Mouse (Mus musculus) liver, postnatal 0 days (tissue): ENCODE measurements around the gene Tmem11.

Experiments
- CTCF ChIP-seq: sonication (generic); IDR thresholded peaks from 2 replicates; pipeline ENCODE4 v1.5.1; 2016; ENCODE audit warnings: antibody characterized with exemption, low read depth
- EP300 ChIP-seq: IDR thresholded peaks from 2 replicates; pipeline ENCODE4 v1.6.1; 2016; ENCODE audit warnings: antibody characterized with exemption, low read depth, mild to moderate bottlenecking

GRCm38 (mm10) chr11:60902486-60902885 lies 23.4 kb upstream of the Tmem11 start:
- TF ChIP-seq CTCF (no peak), EP300 (no peak)
